Mouse (Mus musculus) myocyte (in vitro differentiated cells): ENCODE measurements at regions not wholly inside any gene's neighbourhood (a gene's known extent, or its start where the extent isn't known, plus 50 kb on each side); places are given as distances from the start of the nearest gene placed in this dataset.

Experiments used
- CEBPB ChIP-seq: IDR thresholded peaks from 2 replicates; pipeline ENCODE4 v1.6.1; 2011; ENCODE audit warnings: mild to moderate bottlenecking, moderate library complexity; ENCODE audit not compliant: poor library complexity, insufficient read depth, severe bottlenecking
- MAX ChIP-seq: IDR thresholded peaks from one replicate; pipeline ENCODE4 v1.6.1; 2011; ENCODE audit warnings: low read depth, mild to moderate bottlenecking, control low read depth
- MYOD1 ChIP-seq, 3 experiments: IDR thresholded peaks; one replicate each; pipeline ENCODE4 v1.6.1; 2011; ENCODE audit warnings: control low read depth in 2 of 3, low read depth in 2 of 3, mild to moderate bottlenecking in 2 of 3, moderate library complexity in 1 of 3; ENCODE audit not compliant: insufficient read length in 2 of 3, control insufficient read depth in 1 of 3
- MYOG ChIP-seq, 3 experiments: IDR thresholded peaks; one replicate each; pipeline ENCODE4 v1.6.1; 2011; ENCODE audit warnings: control low read depth in 2 of 3, low read depth in 2 of 3, mild to moderate bottlenecking in 2 of 3; ENCODE audit not compliant: insufficient read length in 2 of 3, control insufficient read depth in 1 of 3, insufficient read depth in 1 of 3
- POLR2A ChIP-seq: IDR thresholded peaks from one replicate; pipeline ENCODE4 v1.6.1; 2011; ENCODE audit warnings: low read depth, mild to moderate bottlenecking, control low read depth, moderate library complexity; ENCODE audit not compliant: insufficient read length
- POLR2AphosphoS2 ChIP-seq: IDR thresholded peaks from one replicate; pipeline ENCODE4 v1.6.1; 2011; ENCODE audit warnings: low read depth, control low read depth; ENCODE audit not compliant: insufficient read length
- TCF12 ChIP-seq: IDR thresholded peaks from one replicate; pipeline ENCODE4 v1.6.1; 2011; ENCODE audit warnings: mild to moderate bottlenecking, control low read depth; ENCODE audit not compliant: poor library complexity, insufficient read depth, severe bottlenecking
- TCF3 ChIP-seq: IDR thresholded peaks from one replicate; pipeline ENCODE4 v1.6.1; 2011; ENCODE audit warnings: low read depth, control low read depth; ENCODE audit not compliant: insufficient read length
- USF1 ChIP-seq: IDR thresholded peaks from one replicate; pipeline ENCODE4 v1.6.1; 2011; ENCODE audit warnings: low read depth, mild to moderate bottlenecking, control low read depth, moderate library complexity

DNA sequence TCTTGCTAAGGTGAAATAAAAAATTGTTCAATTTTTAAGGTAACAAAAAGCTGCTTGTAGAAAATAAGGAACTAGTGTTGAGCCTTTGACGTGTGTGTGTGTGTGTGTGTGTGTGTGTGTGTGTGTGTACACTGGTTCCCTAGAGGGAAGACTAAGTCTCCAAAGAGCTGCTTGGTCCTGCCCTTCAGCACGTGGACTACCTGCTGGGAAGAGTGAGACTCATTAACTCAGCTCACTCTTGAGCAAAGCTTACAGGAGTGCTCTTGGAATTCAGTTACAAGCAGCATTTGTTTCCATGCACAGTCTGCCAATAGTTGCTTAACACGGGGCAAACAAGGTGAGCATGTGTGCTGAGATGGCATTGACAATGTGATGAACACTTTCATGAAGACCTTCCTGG lies 158.6 kb downstream of the Cd109 start:
- TF ChIP-seq POLR2A (no peak), MYOD1 (IDR thresholded peaks at IDR 0.05; ENCODE audit: control insufficient read depth in 1 of 3, insufficient read length in 2 of 3, low read depth in 2 of 3) (no peak), USF1 (no peak), POLR2AphosphoS2 (no peak), MYOG (IDR thresholded peaks at IDR 0.05; ENCODE audit: control insufficient read depth in 1 of 3, insufficient read depth in 1 of 3, insufficient read length in 2 of 3, low read depth in 2 of 3) (no peak), CEBPB (no peak), TCF12 (no peak), TCF3 (no peak), MAX (no peak)
